Mouse (Mus musculus) ovary, postnatal 36 days (tissue): Measurements from ENCODE around the gene Gnao1.

Experiments used
- DNase-seq: peaks from one replicate; pipeline ENCODE4 v3.0.0; 2022; ENCODE audit warnings: low spot score, mixed read lengths

Gene Gnao1

DNA sequence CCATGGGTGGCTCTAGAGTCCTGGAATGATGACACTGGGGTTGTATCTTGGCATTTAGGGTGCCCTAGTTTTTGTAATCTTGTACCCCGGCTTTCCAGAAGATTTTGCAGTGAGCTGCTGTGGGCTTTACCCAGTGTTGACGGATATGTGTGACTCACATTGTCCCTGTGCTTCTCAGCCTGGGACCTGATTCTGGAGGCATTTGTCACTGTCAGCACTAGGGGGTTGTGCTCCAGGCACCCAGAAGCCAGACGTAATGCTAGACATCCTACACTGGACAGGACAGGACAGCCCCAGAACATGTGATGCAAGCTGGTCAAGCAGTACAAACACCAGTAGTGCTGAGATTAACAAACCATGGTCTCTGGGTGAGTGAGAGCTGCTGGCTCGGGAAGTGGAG, 136.0 kb downstream of the Gnao1 start:
- no peak for DNase-seq

- no peak for DNase-seq
Observed at GRCm38 (mm10) chr8:93946397-93946796, 136.6 kb downstream of the Gnao1 start.

GRCm38 (mm10) chr8:93950133-93950532, 140.4 kb downstream of the Gnao1 start:
- no peak for DNase-seq

DNA sequence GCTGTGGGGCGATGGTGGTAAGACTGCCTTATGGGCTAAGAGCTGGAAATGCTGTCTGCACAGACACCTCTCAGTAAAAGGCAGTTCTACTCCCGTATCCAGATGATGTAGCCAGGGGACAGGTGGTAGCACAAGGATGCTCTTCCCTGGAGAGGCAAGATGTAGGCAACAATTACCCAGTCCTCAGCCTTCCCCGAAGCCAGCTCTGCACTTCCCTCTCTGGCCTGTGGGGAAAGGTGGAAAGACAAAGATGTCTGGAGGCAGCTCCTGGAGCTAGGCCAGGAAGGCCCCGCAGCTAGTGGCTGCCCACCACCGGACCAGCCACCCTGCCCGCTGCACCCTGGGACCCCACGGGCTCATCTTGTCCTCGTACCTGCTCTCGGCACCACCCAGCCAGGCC, 142.7 kb downstream of the Gnao1 start:
- no peak for DNase-seq

- no peak for DNase-seq
Observed at GRCm38 (mm10) chr8:93958402-93958801, 148.6 kb downstream of the Gnao1 start.

DNA sequence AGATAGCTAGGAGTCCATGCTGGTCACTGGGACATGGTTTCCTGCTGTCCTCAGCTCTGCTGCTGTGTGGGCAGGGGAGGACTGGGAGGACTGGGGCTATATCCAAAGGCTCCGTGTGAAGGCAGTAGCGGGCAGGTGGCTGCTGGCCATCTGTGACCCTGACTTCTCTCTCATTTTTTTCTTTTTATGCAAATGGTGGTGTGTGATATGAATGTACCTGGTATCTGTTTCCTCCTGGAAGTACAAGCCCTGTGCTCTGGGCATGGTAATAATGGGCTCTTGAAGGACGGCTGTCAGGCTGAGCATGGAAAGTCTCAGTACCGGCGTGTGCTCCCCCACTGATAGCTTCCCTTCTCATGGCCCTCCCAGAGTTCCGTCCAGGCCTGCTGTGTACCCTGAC, 151.1 kb downstream of the Gnao1 start:
- DNase-seq = no peak

GRCm38 (mm10) chr8:93968293-93968692, 158.5 kb downstream of the Gnao1 start:
- DNase-seq = no peak

DNA sequence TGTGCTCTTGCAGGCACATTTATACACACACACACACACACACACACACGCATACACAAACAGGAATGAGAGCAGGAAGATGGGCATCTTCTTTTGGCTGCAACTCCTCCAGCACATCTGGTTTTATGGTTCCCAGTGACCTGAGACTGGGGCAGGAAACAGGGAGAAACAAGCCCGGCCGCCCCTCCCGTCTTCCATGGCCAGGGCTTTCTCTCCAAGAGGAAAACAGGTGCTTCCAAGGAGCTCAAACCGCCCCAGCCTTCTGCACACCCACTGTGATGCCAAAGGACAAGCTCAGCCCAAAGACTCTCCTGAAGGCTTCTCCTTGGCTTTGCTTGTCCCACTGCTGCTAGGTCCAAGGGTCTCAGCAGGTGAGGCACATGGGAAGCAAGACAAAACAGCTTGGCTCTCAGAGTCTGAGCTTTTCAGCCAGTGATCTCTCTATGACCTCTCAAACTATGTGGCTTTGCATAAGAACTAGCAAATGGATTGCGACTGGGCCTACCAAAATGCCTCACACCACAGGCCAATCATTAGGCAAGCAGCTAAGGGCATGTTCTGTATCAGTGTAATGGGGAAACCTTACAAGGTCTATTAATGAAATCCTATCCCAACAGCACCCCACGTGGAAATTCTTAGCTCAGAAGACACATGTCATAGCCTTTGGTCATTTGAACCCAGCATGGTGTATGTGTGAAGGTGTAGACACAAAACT, 160.0 kb downstream of the Gnao1 start:
- DNase-seq = peak; percentile 29

GRCm38 (mm10) chr8:93971451-93971850, 161.7 kb downstream of the Gnao1 start:
- DNase-seq = no peak

GRCm38 (mm10) chr8:93972211-93972610, 162.4 kb downstream of the Gnao1 start:
- DNase-seq = no peak

- DNase-seq = no peak
Observed at GRCm38 (mm10) chr8:93972971-93973734, 163.4 kb downstream of the Gnao1 start.

DNA sequence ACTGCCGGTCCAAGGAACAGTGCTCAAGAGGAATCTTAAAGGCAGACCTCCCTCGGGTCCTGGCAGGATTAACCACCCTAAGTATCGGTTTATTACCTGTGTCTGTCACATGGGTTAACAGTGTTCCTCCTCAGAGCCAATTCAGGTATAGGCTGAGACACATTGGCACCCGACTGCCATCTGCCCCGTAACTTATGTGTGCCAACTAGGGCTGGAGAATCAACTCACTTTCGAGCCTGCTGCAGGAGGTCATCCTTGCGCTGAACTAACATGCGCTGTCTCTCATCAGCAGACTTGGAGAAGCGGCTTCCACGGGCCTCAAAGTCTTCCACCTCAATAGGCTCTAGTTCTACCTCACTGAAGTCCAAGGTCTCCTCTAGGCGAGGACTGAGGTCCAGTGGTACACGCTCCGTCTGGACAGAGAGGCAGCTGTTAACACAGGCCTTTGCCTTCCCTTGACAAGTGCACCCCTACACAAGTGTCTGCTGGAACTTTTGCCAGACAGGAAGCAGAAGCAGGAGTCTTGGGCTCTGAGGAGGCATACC, 164.1 kb downstream of the Gnao1 start:
- DNase-seq = no peak

- no peak for DNase-seq
Observed at GRCm38 (mm10) chr8:93974602-93975186, 164.9 kb downstream of the Gnao1 start.

DNA sequence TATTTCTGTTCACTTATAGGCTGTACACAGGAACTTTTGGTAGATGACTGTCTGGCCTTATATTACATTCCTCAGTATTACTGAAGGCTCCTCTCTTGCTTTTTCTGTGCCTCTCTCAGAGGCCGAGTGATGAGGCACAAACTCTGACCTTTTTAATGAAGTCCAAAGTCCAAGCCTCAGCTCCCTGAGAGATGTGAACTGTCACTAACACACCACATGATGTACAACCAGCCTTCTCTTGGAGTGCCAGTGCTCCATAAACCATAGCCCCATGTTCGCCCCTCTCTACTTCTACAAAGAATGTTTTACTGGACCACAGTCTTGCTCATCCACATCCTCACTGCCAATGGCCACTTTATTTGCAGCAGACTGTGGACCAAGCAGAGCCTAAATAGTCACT, 165.6 kb downstream of the Gnao1 start:
- DNase-seq = no peak

DNA sequence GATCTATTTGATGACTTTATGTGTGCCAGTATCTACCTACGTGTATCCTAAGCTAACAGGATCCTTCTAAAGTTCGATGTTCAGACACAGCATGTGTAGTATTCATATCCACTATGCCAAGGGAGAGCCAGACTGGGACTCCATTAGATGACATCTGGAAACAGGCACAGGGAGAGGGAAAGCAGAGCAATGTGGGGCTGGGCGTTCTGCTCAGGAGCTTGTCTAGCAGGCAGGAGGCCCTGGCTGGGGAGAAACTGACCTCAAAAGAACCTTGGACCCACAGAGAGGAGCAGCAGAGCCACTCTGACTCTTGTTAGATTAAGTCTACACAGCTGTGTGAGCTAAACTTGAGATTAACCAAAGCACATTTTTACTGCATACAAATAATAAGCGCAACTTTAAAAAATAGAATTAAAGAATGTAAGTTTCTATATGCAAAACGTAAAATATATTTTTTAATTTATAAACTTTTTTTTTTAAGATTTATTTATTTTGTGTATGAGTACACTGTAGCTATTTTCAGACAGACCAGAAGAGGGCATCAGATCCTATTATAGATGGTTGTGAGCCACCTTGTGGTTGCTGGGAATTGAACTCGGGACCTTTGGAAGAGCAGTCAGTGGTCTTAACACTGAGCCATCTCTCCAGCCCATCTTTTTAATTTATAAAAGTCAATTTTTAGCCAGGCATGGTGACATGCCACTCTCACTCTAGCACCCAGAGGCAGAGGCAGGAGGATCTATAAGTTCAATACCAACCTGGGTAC, 166.9 kb downstream of the Gnao1 start:
- no peak for DNase-seq

- no peak for DNase-seq
Observed at GRCm38 (mm10) chr8:93980141-93980540, 170.4 kb downstream of the Gnao1 start.

GRCm38 (mm10) chr8:93981679-93982215, 172.0 kb downstream of the Gnao1 start:
- no peak for DNase-seq

DNA sequence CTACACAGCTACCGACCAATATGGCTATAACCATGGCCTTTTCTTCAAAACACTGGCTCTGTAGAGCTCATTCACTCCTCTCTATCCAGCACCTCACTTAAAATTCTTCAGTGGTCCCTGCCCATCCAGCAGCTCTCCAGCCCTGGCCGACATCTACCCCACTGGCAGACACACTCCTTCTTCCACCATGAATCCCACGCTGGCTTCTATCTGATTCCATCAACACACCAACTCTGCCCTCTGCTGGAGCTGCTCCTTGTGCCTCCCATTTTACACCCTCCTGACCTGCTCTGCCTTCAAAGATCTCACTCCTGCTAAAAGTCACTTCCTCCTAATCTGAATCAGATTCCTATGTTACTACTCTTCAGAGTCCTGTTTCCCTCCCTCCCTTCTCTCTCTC, 174.1 kb downstream of the Gnao1 start:
- no peak for DNase-seq

- DNase-seq = no peak
Observed at GRCm38 (mm10) chr8:93984731-93985130, 175.0 kb downstream of the Gnao1 start.

DNA sequence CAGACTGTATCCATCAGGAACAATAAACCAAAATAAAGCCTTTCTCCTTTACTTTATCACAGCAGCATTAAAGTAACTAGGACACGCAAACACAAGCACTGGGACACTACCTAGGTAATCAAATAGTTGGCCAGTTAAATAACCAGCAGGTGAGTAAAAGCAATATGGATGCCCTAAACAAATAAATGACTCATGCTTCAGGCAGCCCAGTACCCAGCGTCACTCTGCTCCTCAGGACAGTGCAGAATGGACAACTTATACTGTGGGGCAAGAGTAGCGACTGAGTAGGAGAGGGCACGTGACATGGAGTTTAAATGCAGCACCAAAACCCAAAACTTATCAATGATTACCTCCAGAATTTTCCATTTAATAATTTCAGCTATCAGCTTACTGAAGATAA, 180.0 kb downstream of the Gnao1 start:
- DNase-seq = no peak

DNA sequence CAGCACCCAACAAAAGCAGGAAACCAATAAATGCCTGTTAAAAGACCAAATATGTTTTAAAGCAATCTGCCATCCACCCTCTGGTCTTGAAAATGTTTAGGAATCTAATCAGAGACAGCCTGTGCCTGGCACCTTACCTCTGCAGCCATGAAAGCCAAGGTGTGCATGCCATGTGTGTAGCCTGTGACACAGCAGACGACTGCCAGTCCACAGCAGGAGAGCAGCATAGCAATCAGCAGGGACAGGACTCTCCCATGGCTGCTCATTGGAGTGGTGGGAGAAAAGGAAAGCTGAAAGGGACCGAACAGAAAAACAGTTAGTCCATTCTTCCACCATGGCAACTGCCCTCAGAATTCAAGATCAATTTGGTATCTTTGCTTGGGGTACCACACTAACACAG, 189.2 kb downstream of the Gnao1 start:
- DNase-seq = no peak

- peak; percentile 21 for DNase-seq
Observed at GRCm38 (mm10) chr8:94004139-94004538, 194.4 kb downstream of the Gnao1 start.
